Mouse (Mus musculus): ENCODE results near the gene Gsdma3.

DNA sequence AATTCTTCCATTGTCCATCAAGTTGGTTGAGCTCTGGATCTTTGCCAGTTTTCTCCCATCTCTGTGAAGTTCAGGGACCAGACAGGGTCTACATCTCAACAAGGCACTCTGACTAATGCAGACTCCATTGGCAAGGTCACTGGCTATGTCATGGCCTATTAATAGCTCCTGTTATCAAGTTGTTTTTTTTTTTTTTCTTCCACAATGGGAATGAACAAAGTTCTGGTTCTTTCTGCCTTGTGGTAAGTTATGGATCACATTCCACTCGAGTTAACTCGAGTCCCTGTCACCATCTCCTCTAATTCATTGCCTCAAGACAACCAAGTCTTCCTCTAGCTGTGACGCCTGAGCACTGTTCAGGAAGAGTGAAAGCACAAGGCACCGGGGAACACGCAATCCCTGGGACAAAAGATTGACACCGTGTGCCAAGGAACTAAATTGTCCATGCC is 37.3 kb upstream of the Gsdma3 start:
- TF ChIP-seq EP300 (optimal IDR thresholded peaks at IDR 0.05) (no peak), CTCF (IDR thresholded peaks at IDR 0.05; ENCODE audit: low read depth) (no peak)
